Mouse (Mus musculus) left cerebral cortex, postnatal 4 days (tissue): ENCODE results near the gene Zfp523. TPM values are rescaled to one million over a fixed set of nuclear protein-coding genes. Genes with fewer than 3 reads are reported as not detected.

Source experiments
- DNase-seq: peaks from one replicate; pipeline ENCODE4 v3.0.0-alpha.2; 2022
- intact Hi-C: fragments of 180-260 bp; cut with DNase I; formaldehyde crosslinking; loops from one replicate; pipeline ENCODE4 v1.15.1; 2025
- total RNA-seq, 2 experiments: library from RNA; stranded (reverse); gene quantifications; 2 replicates each; pipeline ENCODE4 v1.2.3; 2021

Gene Zfp523
- total RNA-seq = 10 to 100 TPM; 85.8 to 90.7 TPM

DNA sequence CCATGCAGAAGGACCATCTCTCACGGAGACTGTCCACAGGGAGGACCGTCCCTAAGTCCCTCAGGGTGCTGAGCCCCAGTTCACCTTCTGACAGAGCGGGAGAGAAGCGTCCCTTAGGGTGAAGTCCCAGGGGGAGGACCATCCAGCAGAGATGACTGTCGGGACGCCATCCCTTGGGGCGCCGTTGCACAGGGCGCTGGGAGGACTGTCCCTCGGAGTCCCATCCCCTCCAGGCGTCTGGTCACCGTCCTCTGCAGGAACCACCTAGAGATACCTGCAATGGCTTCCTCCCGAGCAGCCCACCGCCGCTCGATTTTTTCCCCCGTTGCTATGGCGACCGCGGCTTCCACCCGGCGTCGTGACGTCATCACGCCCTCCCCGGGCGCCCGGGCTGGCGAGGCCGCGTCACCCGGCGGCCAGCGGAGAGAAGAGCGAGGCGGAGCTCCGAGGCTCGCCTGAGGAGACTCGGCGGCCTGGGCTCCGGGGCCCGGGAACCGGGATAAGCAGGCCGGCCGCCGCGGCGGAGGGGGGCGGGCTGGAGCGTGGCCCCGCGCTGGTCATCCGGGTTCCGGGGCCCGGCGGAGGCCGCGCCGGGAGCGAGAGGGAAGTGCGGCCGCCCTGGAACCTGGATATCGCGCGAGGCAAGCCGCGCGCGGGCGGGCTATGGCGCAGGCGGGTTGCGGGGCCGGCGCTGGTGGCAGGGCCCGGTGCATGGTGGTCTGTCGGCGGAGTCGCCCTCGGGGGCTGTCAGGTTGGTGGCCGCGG lies at the start of gene Zfp523:
Zfp523 (plus strand) TSS at position 355 of the 765 bp plus-strand sequence.
- intact Hi-C loops = no loop called here
- peak; percentile 95 for DNase-seq

DNA sequence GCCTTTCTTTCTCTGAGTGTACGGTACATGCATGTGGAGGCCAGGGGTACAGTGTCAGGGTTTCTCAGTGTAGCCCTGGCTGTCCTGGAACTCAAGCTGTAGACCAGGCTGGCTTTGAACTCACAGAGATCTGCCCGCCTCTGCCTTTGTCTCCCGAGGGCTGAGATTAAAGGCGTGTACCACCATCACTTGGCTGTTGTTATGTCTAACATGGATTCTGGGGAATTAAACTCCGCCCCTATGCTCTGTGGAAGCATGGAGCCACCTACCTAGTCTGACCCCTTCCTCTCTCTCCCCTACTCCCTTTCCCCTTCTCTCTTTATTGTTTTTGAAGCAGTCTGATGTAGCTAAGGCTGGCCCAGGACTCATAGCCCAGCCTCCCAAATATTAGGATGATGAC lies 47.1 kb upstream of the Zfp523 start:
- intact Hi-C loops = loop anchor here (10.0 kb wide), 1 partner anchor 45 kb away; the partner anchor contains the start of gene Tcp11
- no peak for DNase-seq

DNA sequence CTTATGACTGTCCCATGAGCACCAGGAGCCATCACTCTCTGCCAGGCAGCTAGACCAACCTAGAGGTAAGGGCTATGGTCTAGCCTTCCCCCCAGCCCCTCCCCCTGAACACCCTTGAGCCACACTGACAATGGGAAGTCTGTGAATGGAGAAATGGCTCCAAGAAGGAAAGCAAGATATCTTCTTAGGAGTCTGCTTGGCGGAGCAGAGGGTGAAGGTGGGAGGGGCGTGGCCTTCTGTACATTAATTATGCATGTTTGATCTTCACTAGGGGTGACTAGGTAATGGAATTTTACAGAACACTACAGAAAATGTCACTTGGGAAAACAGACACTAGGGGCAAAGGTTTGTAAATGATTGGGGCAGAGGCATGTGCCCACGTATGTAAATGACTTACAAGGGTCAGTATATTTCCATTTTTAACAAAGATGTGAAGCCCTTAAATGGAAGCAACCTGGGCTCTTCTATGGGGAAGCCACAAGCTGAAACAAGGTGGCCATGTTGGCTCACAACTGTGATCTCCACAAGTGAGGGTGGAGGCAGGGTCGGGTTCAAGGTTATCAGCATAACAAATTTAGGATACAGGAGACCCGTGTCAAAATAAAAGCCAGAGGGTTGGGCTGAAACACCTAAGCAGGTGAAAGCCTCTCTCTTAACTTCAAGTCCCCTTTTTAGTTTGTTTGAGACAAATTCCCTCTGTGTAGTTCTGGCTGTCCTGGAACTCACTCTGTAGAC lies 46.4 kb upstream of the Zfp523 start:
- intact Hi-C loops = loop anchor here (10.0 kb wide), 1 partner anchor 46 kb away; the partner anchor contains the start of gene Tcp11
- no peak for DNase-seq

DNA sequence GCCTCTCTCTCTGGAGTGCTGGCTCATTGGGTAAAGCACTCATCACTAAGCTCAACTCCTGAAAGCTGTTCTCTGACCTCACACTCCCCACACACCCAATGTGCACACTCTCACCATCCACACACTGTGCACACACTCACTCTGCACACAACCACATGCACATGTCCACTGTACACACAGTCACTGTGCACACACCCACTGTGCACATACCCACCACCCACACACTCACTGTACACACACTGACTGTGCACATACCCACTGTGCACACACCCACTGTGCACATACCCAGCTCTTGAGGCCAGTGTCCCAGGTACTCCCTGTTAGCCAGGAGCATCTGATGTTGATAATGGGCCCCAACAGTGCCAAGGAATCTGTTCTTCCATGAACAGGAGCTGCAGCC lies 45.8 kb upstream of the Zfp523 start:
- DNase-seq = no peak
- intact Hi-C loops = loop anchor here (10.0 kb wide), 1 partner anchor 46 kb away; the partner anchor contains the start of gene Tcp11

DNA sequence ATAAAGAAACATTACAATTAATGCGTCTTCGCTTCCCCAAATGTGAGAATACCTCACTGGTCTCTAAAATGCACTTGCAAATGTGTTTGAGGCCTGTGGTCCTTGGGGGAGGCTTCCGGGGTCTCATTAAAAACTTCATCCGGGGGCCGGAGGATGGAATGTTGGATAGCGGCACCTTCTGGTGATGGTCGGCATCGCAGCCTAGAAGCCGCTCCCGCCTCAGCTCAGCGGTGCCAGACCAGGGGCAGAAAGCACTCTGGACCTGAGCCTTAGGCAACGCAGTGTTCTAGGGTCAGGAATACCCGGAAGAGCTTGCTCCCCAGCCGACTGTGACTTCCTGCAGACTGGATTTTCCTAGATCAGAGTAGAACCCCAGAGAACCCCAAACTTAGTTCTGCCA lies 43.7 kb upstream of the Zfp523 start:
- DNase-seq = peak; percentile 75
- intact Hi-C loops = loop anchor here (10.0 kb wide), 1 partner anchor 48 kb away; the partner anchor contains the start of gene Tcp11

DNA sequence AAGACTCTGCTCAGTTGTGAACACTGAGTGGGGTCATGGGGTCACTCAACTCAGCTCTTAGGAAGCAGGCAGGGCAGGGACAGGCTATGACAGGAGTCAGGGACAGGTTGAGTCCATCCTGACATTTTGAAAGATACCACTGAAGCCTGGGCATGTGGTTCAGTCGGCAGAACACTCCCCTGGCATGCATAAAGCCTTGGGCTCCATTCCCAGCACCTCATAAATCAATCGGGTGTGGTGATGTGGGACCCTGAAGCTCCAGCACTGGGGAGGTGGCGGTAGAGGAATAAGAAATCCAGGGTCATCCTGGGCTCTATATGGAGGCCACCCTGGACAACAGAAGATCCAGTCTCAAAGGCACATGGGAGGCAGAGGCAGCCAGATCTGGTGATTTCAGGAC lies 41.4 kb upstream of the Zfp523 start:
- DNase-seq = no peak
- intact Hi-C loops = loop anchor here (10.0 kb wide), 1 partner anchor 51 kb away; the partner anchor contains the start of gene Tcp11

DNA sequence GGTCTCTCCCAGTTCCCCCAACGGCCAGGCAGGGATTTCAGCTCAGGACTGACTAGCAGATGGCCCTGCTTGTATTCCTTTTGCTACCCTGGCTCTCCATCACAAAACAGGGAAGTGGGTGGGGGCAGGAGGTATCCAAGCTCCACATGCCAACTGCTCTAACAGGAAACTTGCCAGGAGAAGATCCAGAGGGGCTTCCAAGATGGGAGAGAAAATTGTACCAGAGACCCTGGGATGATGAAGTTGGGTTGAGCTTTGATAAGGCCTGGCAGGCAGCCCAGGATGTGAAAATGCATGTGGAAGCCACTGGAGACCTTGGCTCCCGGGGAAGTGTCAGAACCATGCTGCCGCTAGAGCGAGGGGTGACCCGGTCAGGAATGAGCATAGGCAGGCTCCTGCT lies 40.7 kb upstream of the Zfp523 start:
- peak; percentile 62 for DNase-seq
- intact Hi-C loops = loop anchor here (10.0 kb wide), 1 partner anchor 51 kb away; the partner anchor contains the start of gene Tcp11

DNA sequence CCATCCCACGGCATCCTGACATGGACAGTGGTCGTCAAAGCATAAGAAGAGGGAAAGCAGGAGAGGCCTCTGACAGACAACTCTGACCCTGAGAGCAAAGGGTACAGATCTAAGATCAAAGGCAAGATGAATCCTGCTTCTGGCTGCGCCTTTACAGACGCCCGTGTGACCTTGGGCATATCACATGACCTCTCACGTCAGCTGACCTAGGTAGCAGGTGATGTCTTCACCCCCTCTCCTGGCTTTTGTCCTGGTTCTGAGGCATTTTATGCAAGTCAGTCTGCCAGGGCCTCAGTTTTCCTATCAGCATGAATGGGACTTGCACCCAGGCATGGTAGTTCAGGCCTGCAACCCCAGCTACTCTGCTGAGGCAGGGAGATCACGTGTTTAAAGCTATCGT lies 38.9 kb upstream of the Zfp523 start:
- DNase-seq = no peak
- intact Hi-C loops = loop anchor here (10.0 kb wide), 1 partner anchor 53 kb away; the partner anchor contains the start of gene Tcp11

DNA sequence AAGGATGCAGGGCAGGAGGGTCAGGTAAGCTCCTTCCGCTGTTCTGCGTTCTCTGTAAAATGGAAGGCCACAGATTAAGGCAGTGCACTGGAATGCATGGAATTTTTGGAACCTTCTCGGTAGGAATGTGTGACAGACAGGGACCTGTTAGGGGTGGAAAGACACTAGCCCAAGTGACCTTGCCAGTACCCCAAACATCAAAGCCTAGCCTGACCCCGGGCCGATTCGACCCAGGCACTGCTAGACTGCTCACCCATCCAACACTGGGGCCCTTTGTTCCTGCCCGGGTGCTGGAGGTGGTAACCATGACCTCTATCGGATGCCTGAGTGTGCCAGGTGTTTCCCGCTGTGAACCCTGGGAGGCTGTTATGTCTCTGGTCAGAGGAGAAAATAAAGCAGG lies 38.2 kb upstream of the Zfp523 start:
- DNase-seq = no peak
- intact Hi-C loops = loop anchor here (10.0 kb wide), 1 partner anchor 54 kb away; the partner anchor contains the start of gene Tcp11

DNA sequence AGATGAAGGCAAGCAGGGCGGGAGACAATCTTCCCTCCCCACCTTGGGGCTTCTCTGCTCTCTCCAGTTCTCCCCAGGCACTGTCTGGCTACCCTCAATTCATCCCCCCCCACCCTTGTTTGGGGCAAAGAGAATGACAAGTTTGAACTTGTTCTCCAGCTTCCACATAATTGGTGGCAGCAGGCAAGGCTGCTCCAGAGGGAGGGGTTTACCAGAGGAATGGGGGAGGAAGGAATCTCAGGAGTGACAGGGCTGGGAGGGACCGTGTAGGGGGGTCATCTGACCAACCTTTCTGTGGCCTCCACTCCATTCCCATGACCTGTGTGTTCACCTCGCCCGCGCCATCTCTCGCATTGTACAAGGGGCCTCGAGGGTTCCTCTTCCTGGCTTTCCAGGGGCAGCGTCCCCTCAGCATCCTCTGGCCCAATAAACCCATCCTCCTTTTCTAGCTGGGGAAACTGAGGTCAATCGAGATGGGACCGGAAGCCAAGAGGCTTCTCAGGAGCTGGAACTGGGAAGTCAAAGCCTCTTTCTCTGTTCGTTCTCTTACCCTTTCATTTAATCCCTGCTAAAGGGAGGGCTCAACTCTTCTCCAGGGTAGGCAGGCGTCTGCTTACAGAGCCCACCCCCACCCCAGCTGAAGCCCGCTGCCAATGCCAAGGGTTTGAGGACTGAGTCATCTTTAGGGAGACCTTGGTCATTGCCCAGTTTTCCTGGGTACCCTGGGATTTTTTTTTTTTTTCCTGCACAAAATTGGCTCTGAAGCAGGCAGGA lies 36.3 kb upstream of the Zfp523 start:
- intact Hi-C loops = no loop called here

DNA sequence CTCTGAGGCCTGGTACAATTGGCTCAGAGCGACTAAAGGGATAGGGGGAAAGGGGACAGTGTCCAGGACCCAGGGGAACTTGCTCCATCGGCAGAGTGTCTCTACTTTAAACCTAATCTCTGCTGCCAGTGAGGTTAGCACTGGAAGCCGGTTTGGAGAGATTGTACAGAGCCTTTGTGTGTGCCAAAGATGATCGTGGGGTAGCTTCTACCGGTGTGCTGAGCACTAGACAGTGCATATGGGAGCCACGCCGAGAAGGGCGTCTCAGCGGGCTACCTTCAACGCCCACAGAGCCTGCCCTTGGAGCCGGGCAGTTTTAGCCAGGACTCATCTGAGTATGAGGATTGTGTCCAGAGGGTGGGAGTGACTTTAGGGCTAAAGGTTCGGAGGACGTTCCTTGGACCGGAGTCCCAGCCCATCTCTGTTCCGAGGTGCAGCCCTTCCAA lies 35.7 kb upstream of the Zfp523 start:
- DNase-seq = no peak
- intact Hi-C loops = no loop called here

More for the DNA sequence above, 36.3 kb upstream of the Zfp523 start:
- DNase-seq = no peak

DNA sequence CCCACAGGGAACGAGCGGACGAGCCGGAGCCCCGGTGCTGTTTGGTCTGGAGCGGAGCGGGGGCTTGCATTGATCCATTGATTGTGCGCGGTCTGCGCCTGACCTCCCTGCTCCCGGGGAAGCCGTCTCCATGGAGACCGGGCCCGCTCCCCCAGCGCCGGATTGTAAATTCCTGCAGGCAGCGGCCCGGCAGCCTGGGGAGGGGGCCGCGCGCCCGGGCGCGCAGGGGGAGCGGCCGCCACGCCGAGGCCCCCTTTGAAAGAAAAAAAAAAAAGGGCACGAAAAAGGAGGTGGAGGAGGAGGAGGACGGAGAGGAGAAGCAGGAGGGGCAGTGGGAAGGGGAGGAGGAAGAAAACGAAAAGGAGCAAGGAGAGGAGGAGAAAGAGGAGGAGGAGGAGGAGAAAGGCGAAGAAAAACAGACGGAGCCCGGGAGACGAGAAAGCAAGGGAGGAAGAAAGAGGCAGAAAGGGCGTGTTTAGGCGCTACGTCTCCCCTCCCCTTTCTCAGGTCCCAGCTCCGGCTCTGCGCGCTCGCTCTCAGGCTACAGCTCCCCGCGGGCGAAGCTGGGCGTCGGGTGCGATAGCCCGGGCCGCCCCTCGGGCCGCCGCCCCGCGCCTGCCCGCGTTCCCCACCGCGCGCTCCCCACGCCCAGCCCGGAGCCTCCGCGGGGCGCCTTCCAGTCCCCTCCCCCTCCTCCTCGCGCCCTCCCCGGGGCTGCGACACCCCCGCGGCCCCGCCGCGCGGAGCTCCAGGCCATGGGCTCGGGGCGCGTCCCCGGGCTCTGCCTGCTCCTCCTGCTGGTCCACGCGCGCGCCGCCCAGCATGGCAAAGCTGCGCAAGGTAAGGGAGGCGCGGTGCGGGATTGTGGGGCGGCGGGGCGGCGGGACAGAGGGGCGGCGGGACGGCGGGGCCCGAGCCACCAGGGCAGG lies 34.9 kb upstream of the Zfp523 start, which contains the start of gene Scube3:
Scube3 (plus strand) TSS at position 371 of the 929 bp plus-strand sequence.
- no peak for DNase-seq
- intact Hi-C loops = no loop called here

DNA sequence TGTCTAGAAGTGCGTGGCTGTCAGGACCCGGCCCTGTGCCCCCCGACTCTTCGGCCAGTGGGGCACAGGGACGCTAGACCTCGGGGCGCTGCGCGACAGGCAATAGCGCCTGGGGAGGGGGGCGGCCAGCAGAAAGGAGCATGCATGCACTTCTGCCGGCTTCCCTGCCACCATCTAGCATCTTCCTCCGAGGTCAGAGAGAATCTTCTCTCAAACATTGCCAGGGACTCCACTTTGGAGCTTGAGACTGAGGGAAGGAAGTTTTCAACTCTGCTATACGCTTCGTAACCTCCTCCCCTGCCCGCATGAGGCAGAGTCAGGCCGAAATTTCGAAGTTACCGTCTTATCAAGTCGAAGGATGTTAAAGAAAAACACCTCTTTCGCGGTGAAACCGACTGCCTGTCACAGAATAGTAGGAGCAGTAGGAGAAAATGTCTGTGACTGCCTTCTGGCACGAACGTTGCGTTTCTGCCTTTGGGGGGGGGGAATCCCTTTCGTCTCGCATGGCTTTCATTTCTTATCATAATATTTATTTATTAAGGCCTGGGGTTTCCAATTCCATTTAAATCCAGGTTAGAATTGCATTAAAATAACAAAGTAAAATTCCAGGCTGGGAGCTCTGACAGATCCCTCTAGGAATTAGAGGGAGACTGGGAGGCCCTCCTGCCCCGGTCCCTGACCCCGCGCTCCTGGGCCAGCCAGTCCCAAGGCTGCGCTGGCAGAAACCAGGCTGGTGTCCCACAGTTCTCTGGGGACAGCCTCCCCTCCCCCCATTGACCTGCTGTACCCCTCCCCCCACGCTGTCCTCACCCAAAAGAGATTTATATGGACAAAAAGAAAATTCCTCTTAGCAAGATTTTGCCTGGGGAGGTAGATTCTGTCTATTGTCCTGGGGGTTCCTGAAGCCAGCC lies 34.0 kb upstream of the Zfp523 start:
- intact Hi-C loops = no loop called here
- no peak for DNase-seq

DNA sequence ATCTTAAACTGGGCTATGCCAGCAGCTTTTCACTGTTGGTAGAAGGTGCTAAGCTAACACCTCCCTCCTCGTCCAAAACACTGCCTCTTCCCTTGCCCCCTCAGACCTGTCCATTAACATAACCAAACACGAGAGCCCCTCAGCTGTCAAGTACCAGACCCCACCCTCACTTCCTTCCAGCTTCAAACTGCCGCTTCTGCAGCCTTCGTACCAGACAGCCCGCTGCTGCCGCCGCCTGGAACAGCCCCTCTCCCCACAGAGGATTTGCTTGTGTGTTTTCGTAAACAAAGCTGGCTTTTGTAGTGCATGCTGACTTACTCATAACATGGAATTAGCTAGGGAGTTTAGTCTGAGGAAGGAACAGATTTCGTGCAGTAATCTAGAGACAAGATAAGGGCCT lies 33.2 kb upstream of the Zfp523 start:
- no peak for DNase-seq
- intact Hi-C loops = no loop called here

DNA sequence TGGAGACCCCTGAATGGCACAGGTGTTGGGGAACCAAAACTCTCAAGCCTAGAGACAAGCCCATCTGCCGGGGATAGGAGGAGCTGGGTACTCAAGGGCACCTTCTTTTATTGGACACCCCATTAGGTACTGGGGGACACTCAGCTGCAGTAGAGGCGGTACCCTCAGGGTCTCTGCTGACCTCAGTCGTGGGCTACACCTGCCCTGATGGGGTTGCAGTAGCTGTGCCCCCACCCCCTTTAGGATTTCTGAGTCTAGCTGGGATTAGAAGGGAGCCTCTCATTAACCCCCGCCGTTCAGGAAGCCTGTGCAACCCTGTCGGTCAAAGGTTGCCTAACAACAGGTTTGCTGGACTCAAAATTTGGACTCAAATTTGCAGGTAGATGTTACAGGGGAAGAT lies 32.7 kb upstream of the Zfp523 start:
- intact Hi-C loops = no loop called here
- DNase-seq = no peak

DNA sequence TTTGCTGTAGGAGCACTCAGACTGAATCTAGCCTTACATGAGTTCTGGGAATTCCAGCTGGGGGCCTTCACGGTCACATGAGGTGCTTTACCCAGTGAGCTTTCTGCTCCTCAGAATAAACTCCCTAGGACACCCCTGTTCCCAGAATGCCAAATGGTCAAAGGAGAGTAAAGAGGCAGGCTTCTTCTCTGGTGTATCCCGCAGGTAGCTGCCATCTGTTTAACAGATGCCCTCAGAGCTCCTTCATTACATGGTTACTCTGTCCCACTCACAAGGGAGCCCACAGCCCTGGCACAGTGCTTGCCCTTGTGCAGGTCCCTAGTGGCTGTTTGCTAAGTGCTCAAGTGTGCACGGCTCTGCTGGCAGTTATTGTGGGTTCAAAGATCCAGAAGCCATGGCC lies 28.6 kb upstream of the Zfp523 start:
- DNase-seq = no peak
- intact Hi-C loops = no loop called here

DNA sequence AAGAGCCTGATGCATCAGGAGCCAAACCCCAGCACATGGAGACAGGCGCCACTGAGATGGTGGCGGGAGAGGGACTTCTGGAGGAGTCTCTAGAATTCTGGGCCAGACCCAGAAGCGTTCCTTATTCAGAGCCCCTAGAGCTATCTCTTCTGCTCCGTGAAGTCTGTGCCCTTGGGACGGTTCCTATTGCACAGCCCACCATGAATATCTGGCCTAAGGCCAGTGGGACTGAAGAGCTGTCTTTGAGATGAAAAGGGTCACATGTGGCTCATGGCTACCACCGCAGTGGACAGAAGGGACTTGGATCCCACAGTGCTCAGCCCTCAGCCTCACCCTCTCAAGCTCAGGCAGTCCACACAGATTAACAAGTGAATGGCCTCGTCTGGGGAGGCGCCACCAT lies 27.2 kb upstream of the Zfp523 start:
- peak; percentile 39 for DNase-seq
- intact Hi-C loops = no loop called here

DNA sequence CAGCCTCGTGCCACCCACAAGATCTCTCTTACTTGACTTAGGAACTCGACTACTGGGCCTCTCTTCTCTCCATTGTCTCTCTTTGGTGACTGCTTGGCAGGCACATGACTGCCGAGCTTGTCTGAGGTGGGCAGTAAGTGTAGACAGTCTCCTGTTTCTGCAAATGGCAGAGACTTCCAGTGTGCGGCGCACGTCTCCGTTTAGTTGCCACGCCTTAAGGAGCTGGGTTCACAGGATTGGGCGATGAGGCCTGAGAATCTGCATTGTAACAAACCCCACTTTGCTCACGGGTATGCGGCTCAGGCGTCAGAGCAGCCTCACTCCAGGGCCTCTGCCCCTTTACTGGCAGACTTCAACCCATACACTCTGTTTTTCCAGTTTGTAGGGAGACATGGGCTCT lies 26.5 kb upstream of the Zfp523 start:
- intact Hi-C loops = no loop called here
- DNase-seq = no peak

DNA sequence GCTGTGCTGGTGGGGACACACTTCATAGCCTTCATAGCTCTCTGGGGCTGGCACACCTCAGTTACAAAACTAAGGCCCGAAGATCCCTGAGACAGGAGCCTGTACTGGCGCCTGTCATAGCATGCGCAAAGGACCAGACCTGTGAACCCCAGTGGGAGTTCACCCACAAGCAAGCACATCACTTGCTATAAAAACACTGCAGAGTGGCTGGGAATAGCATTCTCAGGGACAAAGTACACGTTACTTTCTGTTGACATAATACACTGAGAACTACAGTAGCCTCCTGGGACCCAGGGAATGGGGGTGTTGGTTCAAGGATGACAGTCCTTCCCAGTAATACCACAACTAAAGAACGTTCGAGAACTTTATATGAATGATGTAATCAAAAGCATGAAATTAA lies 23.8 kb upstream of the Zfp523 start:
- intact Hi-C loops = no loop called here
- DNase-seq = no peak
